Mouse (Mus musculus): ENCODE data around the gene Gm5767. TPM values are rescaled to one million over a fixed set of nuclear protein-coding genes. Genes with fewer than 3 reads are reported as not detected.

Gene Gm5767
- total RNA-seq (2023) = not detected

GRCm38 (mm10) chr16:8680470-8680869 is at the start of gene Gm5767:
TSS of gene Gm5767 (plus strand) at chr16:8680770.

GRCm38 (mm10) chr16:8637217-8638051 is 43.1 kb upstream of the Gm5767 start, which contains the start of the genes Pmm2 and Tmem186:
TSS of gene Pmm2 (plus strand) at chr16:8637674.
TSS of gene Tmem186 (minus strand) at chr16:8637712.

GRCm38 (mm10) chr16:8671551-8672349 is 8.8 kb upstream of the Gm5767 start, which contains the start of gene Carhsp1:
TSS of gene Carhsp1 (minus strand) at chr16:8672155.

Other genes with a start within 250 kb of the Gm5767 start
- gene Mettl22, start 210.0 kb upstream of the Gm5767 start, total RNA-seq (2023) = 1 to 10 TPM; 5.4 to 6.1 TPM
- under 1 TPM in 1 of 2 experiments, not detected in 1; 0.26 TPM for gene Abat, start 167.3 kb upstream of the Gm5767 start, total RNA-seq (2023)
- gene Pmm2, start 43.1 kb upstream of the Gm5767 start, total RNA-seq (2023) = 10 to 100 TPM; 58.9 to 61.7 TPM
- 1 to 10 TPM; 2.9 to 4.7 TPM for gene Tmem186, start 43.1 kb upstream of the Gm5767 start, total RNA-seq (2023)
- gene Carhsp1, start 8.6 kb upstream of the Gm5767 start, total RNA-seq (2023) = 10 to 100 TPM; 15.7 to 19.1 TPM
- 100 to 1,000 TPM; 160 to 162 TPM for gene Usp7, start 111.5 kb downstream of the Gm5767 start, total RNA-seq (2023)
- gene 1810013L24Rik, start 149.3 kb downstream of the Gm5767 start, total RNA-seq (2023) = 100 to 1,000 TPM; 112 to 117 TPM